Mouse (Mus musculus) intestine, embryonic 15.5 days (tissue): ENCODE data around the gene Wdr19. TPM values are rescaled to one million over a fixed set of nuclear protein-coding genes. Genes with fewer than 3 reads are reported as not detected.

Source experiments
- ATAC-seq: fragments of 200-750 bp; cut with Nextera tagmentation; 2 replicates; pipeline ENCODE4 v1.8.0; 2017; ENCODE audit warnings: moderate TSS enrichment, moderate library complexity
- H3K27ac ChIP-seq: fragments of 300-500 bp; sonication (generic); 2 replicates; pipeline ENCODE4 v1.5.1; 2015; ENCODE audit warnings: mild to moderate bottlenecking, inconsistent platforms
- H3K27me3 ChIP-seq: fragments of 300-500 bp; sonication (generic); replicated peaks from 2 replicates; pipeline ENCODE4 v1.6.1; 2015; ENCODE audit warnings: inconsistent platforms
- H3K36me3 ChIP-seq: fragments of 300-500 bp; sonication (generic); 2 replicates; pipeline ENCODE4 v1.6.1; 2015; ENCODE audit warnings: inconsistent platforms
- H3K4me1 ChIP-seq: fragments of 300-500 bp; sonication (generic); replicated peaks from 2 replicates; pipeline ENCODE4 v1.6.1; 2015; ENCODE audit warnings: inconsistent platforms
- H3K4me2 ChIP-seq: fragments of 300-500 bp; sonication (generic); replicated peaks from 2 replicates; pipeline ENCODE4 v1.6.1; 2015; ENCODE audit warnings: mild to moderate bottlenecking, inconsistent platforms
- H3K4me3 ChIP-seq: fragments of 300-500 bp; sonication (generic); replicated peaks from 2 replicates; pipeline ENCODE4 v1.5.1; 2015; ENCODE audit warnings: inconsistent platforms
- H3K9ac ChIP-seq: fragments of 300-500 bp; sonication (generic); 2 replicates; pipeline ENCODE4 v1.6.1; 2015; ENCODE audit warnings: inconsistent platforms
- H3K9me3 ChIP-seq: fragments of 300-500 bp; sonication (generic); 2 replicates; pipeline ENCODE4 v1.6.1; 2016; ENCODE audit warnings: inconsistent platforms
- WGBS: fragments of 180-500 bp; shearing (Covaris S2); methylation state at CpG from one replicate; pipeline ENCODE4 v1.1.7; 2015; 5-methylcytosine and 5-hydroxymethylcytosine counted together
- polyA plus RNA-seq: library from polyadenylated mRNA; unstranded; fragments of >200 nt; fragmentation: Nextera tagmentation; extraction: Ambion mirVana; gene quantifications from 2 replicates; pipeline ENCODE4 v1.2.1, GENCODE M21; 2015

The Wdr19 gene
- polyA plus RNA-seq, 1 experiment from 2014 or later, result 4.8 TPM

DNA sequence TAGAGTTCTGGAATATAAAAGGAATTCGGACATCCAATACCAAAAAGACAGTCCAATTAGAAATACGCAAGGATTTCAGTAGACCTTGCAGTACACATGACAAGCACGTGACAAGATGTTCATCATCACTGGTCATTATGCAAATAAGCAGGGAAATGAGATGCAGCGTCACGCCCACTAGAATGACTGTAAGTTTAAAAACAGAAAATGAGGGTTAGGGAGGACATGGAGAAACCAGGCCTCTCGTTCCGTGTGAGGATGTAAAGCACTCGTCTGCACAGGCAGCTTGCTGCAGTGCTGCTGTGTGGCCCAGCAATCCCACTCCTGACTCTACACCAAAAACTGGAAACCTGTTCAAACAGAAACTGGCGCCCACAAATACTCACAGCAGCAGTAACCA is 29.3 kb upstream of the Wdr19 start:
- Histone ChIP-seq H3K4me3 (no peak overlapping the region), H3K9me3 (no peaks in the 10 kb centered on the region), H3K4me1 (peaks cover 6% of the 10 kb centered on the region; the same call in 1 of the 2 replicates), H3K9ac (no peak overlapping the region), H3K27me3 (no peaks in the 10 kb centered on the region), H3K4me2 (no peak overlapping the region), H3K36me3 (no peaks in the 10 kb centered on the region; the same call in 1 of the 2 replicates), H3K27ac (no peak overlapping the region)
- ATAC-seq, result no peak
- 86% methylated on average over 9 of the region's 9 CpGs for WGBS

DNA sequence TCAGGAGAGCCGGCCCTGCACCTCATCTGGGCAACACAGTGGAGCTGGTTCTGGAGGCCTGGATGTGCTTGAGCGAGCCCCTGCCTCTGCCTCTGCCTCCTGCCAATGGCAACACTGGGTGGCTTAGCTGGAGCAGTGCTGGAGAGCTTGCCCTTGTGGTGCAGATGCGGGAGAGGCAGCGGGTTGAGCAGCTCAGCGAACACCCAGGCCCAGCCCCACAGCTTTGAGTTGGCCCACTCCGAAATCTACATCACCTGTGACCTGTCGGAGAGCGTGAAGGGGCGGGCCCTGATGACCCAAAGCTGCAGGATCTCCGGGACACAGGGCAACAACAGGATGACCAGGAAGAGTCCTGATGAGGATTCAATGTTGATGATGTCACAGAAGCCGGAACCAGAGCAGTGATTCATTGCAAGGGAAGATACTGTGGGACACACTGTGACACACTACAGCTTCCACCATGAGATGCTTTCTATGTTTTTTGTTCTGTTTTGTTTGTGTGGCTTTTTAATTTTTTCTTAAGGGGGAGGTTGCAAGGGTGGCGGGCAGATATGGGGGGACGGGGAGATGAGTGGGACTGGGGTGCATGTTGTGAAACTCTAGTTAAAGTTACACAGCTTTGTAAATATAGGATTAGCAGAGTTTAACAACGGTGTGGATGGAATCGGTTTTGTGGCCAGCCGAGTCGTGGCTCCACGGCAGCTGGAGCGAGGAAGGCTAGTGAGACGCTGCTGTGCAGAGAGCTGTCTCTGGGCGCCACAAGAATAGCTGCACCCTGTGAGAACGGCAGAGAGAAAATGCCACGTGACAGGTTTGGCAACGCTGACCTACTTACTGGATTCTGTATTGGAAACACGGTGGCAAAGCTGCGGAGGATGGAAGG is 24.2 kb upstream of the Wdr19 start:
- H3K36me3 ChIP-seq, result no peaks in the 10 kb centered on the region
- WGBS, result 64% methylated on average over 26 of the region's 26 CpGs
- peak overlapping the region; percentile 39 for H3K4me2 ChIP-seq
- no peak overlapping the region for H3K4me3 ChIP-seq
- peaks cover 2% of the 10 kb centered on the region; the same call in 1 of the 2 replicates for H3K4me1 ChIP-seq
- no peaks in the 10 kb centered on the region for H3K9me3 ChIP-seq
- peak; percentile 47; the same call in 1 of the 2 replicates for ATAC-seq
- no peaks in the 10 kb centered on the region for H3K27me3 ChIP-seq
- H3K9ac ChIP-seq, result no peak overlapping the region
- H3K27ac ChIP-seq, result no peak overlapping the region

DNA sequence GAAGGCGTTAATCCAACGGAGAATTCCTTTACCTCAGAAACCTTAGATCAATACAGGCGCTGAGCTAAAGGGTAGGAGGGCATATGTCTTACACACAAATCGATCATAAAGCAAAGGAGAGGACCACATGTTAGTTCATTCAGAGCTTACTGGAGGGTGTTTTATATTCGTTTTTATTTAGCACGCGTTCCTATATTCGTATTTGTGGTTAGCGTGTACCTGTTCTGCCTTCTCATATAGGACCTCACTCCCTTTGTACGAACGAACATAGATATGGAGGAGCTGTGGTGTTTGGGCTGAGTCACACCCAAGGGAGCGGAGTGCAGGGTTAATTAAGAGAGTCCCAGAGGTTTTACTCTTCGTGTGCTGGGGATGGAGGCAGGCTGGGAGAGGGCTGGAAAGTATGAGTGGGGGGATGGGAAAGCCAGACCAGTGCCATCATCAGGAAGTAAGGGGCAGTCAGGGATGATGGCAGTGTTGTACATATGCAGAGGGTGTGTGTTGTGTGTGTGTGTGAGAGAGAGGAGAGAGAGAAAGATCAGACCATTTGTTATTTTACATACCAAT is 23.5 kb upstream of the Wdr19 start:
- Histone ChIP-seq H3K27ac (no peak overlapping the region), H3K4me3 (no peak overlapping the region), H3K9ac (no peak overlapping the region), H3K9me3 (no peaks in the 10 kb centered on the region), H3K4me2 (peak overlapping the region; percentile 39), H3K4me1 (peaks cover 2% of the 10 kb centered on the region; the same call in 1 of the 2 replicates), H3K36me3 (no peaks in the 10 kb centered on the region), H3K27me3 (no peaks in the 10 kb centered on the region)
- 60% methylated on average over 13 of the region's 13 CpGs for WGBS
- no peak for ATAC-seq

DNA sequence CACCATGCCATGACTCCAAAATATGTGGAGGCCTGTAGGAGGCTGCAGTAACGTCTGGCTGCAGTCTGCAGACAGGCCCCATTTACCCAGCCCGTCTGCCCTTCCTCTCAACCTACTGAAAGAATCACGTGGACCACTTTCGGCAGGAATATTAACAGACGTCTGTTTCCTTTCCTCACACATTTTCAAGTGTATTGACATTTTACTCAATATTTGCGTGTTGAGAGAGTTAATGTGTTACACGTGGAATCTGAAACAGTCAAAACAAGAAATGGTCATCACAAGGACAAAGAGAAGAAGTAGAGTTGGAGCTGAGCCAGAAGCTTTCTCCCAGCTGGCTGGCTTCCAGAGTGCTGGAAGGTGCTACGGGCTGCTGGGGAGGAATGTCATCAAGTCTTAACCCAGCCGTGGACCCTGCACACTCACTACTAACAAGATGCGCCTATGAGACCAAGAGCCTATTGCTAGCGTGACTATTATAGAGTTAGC is 22.4 kb upstream of the Wdr19 start:
- no peak overlapping the region for H3K27ac ChIP-seq
- no peaks in the 10 kb centered on the region for H3K27me3 ChIP-seq
- H3K4me3 ChIP-seq, result no peak overlapping the region
- H3K36me3 ChIP-seq, result no peaks in the 10 kb centered on the region
- peaks cover 2% of the 10 kb centered on the region; the same call in 1 of the 2 replicates for H3K4me1 ChIP-seq
- H3K9me3 ChIP-seq, result no peaks in the 10 kb centered on the region
- H3K4me2 ChIP-seq, result no peak overlapping the region
- peak; percentile 41; the same call in 1 of the 2 replicates for ATAC-seq
- no peak overlapping the region for H3K9ac ChIP-seq
- 27% methylated on average over 11 of the region's 11 CpGs for whole genome bisulfite sequencing

DNA sequence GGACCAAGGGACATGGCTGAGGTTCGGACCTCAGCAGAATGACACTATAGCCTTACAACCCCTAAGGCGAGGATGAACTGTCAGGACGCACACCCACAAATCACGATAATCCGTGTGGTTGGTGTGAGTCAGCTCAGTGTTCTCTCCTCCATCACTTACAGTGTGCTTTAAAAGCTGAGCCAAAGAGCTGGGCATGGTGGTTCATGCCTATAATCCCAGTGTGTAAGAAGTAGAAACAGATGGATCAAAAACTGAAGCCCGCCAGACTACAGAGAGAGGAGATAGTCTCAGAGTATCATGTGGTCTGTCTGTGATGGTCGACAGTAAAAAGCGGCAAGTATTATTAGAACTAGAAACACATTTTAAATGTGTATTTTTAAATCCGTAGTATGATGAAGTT is 21.0 kb upstream of the Wdr19 start:
- Histone ChIP-seq H3K36me3 (no peaks in the 10 kb centered on the region), H3K27me3 (no peaks in the 10 kb centered on the region), H3K9ac (no peak overlapping the region), H3K4me2 (no peak overlapping the region), H3K4me1 (peaks cover 2% of the 10 kb centered on the region; the same call in 1 of the 2 replicates), H3K4me3 (no peak overlapping the region), H3K27ac (no peak overlapping the region), H3K9me3 (no peaks in the 10 kb centered on the region)
- 90% methylated on average over 9 of the region's 9 CpGs for WGBS
- ATAC-seq, result no peak

DNA sequence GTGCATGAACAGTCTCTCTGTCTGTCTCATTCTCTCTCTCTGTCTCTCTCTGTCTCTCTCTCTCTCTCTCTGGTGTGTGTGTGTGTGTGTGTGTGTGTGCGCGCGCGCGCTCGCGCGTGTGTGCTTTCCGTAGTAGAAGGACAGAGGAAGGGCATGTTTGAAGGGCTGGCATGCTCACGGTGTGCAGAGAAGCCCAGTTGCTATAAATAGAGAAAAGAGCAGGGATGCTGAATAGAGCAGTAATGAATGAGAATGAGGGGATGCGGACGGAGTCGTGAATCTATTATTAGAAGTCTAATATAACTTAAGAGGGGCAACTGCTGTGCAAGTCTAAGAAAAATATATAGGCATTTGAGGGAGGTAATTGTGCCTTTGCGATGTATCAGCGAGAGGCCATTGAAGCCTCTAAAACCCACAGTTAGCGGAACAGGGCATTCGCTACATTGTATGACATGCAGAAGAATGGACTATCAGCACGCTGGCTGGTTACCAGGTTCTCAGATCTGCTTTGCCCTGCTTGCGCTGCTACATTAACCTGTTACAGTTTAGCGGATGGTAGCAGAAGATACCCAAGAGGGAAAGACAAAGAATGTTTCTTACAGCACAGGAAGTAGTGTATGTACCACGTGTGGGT is 18.2 kb upstream of the Wdr19 start:
- H3K4me1 ChIP-seq, result peaks cover 2% of the 10 kb centered on the region; the same call in 1 of the 2 replicates
- H3K9ac ChIP-seq, result no peak overlapping the region
- no peak overlapping the region for H3K4me3 ChIP-seq
- no peak overlapping the region for H3K27ac ChIP-seq
- H3K9me3 ChIP-seq, result no peaks in the 10 kb centered on the region
- no peaks in the 10 kb centered on the region for H3K36me3 ChIP-seq
- no peak for ATAC-seq
- no peaks in the 10 kb centered on the region for H3K27me3 ChIP-seq
- H3K4me2 ChIP-seq, result no peak overlapping the region
- WGBS, result 81% methylated on average over 21 of the region's 21 CpGs

DNA sequence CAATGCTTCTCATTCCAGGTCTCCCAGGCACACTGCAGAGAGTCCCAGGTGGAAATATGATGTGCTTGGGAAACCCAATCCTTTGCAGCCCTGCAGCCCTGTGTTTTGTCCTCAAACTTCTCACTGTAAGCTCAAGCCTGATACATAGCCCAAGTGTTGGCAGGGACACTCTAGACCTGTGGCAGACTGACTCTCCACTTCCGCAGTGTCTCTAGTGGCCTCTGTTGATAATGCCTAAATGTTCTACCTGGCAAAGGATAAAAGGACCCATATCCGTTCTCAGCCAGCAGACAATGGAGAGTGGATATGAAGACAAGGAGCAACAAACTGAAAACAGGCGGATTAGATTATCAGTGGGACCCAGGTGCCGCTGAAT is 17.7 kb upstream of the Wdr19 start:
- WGBS, result 92% methylated on average over 4 of the region's 4 CpGs
- no peaks in the 10 kb centered on the region for H3K36me3 ChIP-seq
- no peak overlapping the region for H3K9ac ChIP-seq
- no peak for ATAC-seq
- no peak overlapping the region for H3K4me3 ChIP-seq
- no peak overlapping the region for H3K4me2 ChIP-seq
- no peaks in the 10 kb centered on the region for H3K9me3 ChIP-seq
- H3K27me3 ChIP-seq, result no peaks in the 10 kb centered on the region
- H3K4me1 ChIP-seq, result peaks cover 2% of the 10 kb centered on the region; the same call in 1 of the 2 replicates
- H3K27ac ChIP-seq, result no peak overlapping the region

DNA sequence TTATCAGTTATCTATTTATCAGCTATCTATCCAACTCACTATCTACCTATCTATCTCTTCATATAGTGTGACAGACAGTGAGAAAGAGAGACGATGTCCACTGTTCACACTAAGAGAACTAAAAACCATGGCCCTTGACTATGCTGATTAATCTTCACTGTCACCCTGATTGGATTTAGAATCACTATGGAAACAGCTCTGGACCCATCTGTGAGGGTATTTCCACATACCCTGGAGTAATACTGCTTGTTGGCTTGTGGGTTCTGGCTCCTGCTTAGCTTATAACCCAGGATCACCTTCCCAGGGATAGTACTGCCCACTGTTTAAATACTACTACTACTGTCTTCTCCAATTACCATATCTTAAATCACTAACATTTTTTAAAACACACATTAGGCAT is 17.2 kb upstream of the Wdr19 start:
- WGBS, result 85% methylated on average over 1 of the region's 1 CpGs
- ATAC-seq, result no peak
- no peak overlapping the region for H3K9ac ChIP-seq

DNA sequence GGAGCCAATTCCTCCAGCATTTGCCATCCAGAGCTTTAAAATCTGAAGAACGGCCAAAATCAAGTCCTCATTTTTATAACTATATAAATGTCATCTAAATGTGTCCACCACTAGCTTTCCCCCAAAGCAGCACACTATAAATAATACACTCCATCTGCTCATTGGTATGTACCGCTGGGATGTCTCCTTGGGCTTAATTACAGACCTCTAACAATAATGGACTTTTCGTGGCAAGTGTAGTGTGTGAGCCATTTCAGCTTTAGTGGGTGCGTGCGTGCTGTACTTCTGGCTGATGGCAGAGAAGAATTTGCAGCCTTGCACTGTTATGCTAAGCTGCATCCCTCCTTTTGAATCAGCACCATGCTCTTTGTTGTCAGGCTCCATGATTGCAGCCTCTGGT is 7.9 kb upstream of the Wdr19 start:
- WGBS, result 90% methylated on average over 5 of the region's 5 CpGs

More for the DNA sequence above, 17.2 kb upstream of the Wdr19 start:
- no peaks in the 10 kb centered on the region for H3K9me3 ChIP-seq
- no peak overlapping the region for H3K4me2 ChIP-seq
- no peaks in the 10 kb centered on the region for H3K36me3 ChIP-seq
- no peaks in the 10 kb centered on the region for H3K27me3 ChIP-seq
- no peak overlapping the region for H3K27ac ChIP-seq
- no peak overlapping the region for H3K4me3 ChIP-seq
- H3K4me1 ChIP-seq, result no peaks in the 10 kb centered on the region

DNA sequence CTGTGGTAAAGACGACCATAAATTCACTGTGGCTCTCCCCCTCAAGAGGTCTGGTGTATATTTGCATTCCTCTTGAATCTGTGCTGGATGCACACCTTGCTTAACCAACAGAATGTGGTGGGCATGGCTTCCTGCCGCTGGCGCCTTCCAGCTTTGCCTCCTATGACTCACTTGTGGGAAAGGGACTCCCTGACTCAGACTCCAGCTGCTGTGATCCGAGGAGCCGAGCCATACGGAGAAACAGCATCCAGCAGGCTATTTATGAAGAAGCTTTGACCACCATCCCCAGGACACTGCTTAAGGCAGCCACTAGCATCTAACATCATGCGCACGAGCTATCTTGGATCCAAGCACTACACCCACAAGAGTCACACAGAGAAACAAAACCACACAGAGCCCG is 5.1 kb upstream of the Wdr19 start:
- 90% methylated on average over 9 of the region's 9 CpGs for WGBS
- ATAC-seq, result no peak
- Histone ChIP-seq H3K27me3 (no peaks in the 10 kb centered on the region), H3K9ac (no peak overlapping the region), H3K9me3 (no peaks in the 10 kb centered on the region), H3K27ac (no peak overlapping the region), H3K4me3 (no peak overlapping the region), H3K4me1 (no peaks in the 10 kb centered on the region), H3K36me3 (no peaks in the 10 kb centered on the region), H3K4me2 (no peak overlapping the region)

More for the DNA sequence above, 7.9 kb upstream of the Wdr19 start:
- H3K27me3 ChIP-seq, result no peaks in the 10 kb centered on the region
- no peak overlapping the region for H3K4me3 ChIP-seq
- H3K9ac ChIP-seq, result no peak overlapping the region
- H3K4me2 ChIP-seq, result no peak overlapping the region
- no peak for ATAC-seq
- H3K9me3 ChIP-seq, result no peaks in the 10 kb centered on the region
- no peaks in the 10 kb centered on the region for H3K36me3 ChIP-seq
- no peaks in the 10 kb centered on the region for H3K4me1 ChIP-seq
- no peak overlapping the region for H3K27ac ChIP-seq

DNA sequence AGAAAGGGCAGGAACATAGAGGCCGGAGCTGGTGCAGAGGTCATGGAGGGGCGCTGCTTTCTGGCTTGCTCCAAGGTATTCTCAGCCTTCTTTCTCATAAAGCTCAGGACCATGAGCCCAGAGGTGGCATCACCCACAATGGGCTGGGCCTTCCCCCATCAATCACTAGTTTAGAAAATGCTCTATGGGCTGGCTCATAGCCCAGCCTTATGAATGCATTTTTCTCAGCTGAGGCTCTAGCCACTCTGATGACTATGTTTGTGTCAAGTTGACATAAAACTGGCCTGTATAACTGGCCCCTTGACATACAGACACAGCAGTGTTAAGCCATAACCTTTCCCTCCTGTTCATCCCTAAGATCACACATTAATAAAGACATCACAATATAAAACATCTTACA is 5.2 kb downstream of the Wdr19 start:
- WGBS, result 90% methylated on average over 2 of the region's 2 CpGs
- no peak overlapping the region for H3K4me3 ChIP-seq

DNA sequence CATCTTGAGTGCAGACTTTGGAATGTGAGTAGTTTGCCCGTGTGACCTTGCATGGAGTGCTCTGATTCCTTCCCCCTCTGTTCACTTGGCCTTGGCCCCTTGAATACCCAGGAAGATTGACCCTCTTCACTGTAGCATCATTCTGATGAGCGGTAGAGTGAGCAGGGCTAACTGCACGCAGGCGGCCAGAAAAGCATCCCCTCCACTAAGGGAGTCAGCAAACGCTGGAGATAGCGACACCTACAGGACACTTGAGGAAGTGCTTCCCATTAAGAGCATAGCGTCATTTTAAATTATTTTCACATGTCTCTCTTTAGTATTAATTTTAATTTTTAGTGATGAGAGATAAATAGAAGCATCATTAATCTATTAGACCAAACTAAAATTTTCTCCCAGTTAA is 13.8 kb downstream of the Wdr19 start:
- Histone ChIP-seq H3K27ac (no peak overlapping the region), H3K27me3 (no peaks in the 10 kb centered on the region), H3K9me3 (no peaks in the 10 kb centered on the region), H3K9ac (no peak overlapping the region), H3K36me3 (no peaks in the 10 kb centered on the region), H3K4me2 (no peak overlapping the region), H3K4me3 (no peak overlapping the region), H3K4me1 (no peaks in the 10 kb centered on the region)
- WGBS, result 24% methylated on average over 7 of the region's 7 CpGs
- no peak for ATAC-seq

More for the DNA sequence above, 5.2 kb downstream of the Wdr19 start:
- Histone ChIP-seq H3K9ac (no peak overlapping the region), H3K27ac (no peak overlapping the region), H3K4me1 (no peaks in the 10 kb centered on the region; the same call in 1 of the 2 replicates), H3K4me2 (no peak overlapping the region), H3K36me3 (no peaks in the 10 kb centered on the region), H3K27me3 (no peaks in the 10 kb centered on the region), H3K9me3 (no peaks in the 10 kb centered on the region)
- no peak for ATAC-seq
